Mouse (Mus musculus) forebrain, embryonic 11.5 days (tissue): ENCODE data around the gene Ccdc148. TPM values are rescaled to one million over a fixed set of nuclear protein-coding genes. Genes with fewer than 3 reads are reported as not detected.

Source experiments
- ATAC-seq: fragments of 200-750 bp; cut with Nextera tagmentation; replicated peaks from 2 replicates; pipeline ENCODE4 v1.8.0; 2017; ENCODE audit warnings: moderate TSS enrichment; ENCODE audit not compliant: low FRiP score
- DNase-seq: peaks from one replicate; pipeline ENCODE4 v3.0.0-alpha.2; 2017; ENCODE audit warnings: low spot score
- H3K27ac ChIP-seq: fragments of 300-500 bp; sonication (generic); 2 replicates; pipeline ENCODE4 v1.5.1; 2014; ENCODE audit warnings: low read depth, low read length
- H3K27me3 ChIP-seq: fragments of 300-500 bp; sonication (generic); 2 replicates; pipeline ENCODE4 v1.6.1; 2014; ENCODE audit warnings: mild to moderate bottlenecking, low read length, mixed read lengths; ENCODE audit not compliant: control insufficient read depth, insufficient read depth
- H3K36me3 ChIP-seq: fragments of 300-500 bp; sonication (generic); 2 replicates; pipeline ENCODE4 v1.6.1; 2014; ENCODE audit warnings: mild to moderate bottlenecking, low read length, moderate library complexity, mixed read lengths; ENCODE audit not compliant: control insufficient read depth, insufficient read depth
- H3K4me1 ChIP-seq: fragments of 300-500 bp; sonication (generic); replicated peaks from 2 replicates; pipeline ENCODE4 v1.6.1; 2014; ENCODE audit warnings: low read length, mixed read lengths; ENCODE audit not compliant: control insufficient read depth, insufficient read depth
- H3K4me2 ChIP-seq: fragments of 300-500 bp; sonication (generic); 2 replicates; pipeline ENCODE4 v1.6.1; 2014; ENCODE audit warnings: low read depth, mild to moderate bottlenecking, low read length, moderate library complexity, mixed read lengths; ENCODE audit not compliant: severe bottlenecking
- H3K4me3 ChIP-seq: fragments of 300-500 bp; sonication (generic); 2 replicates; pipeline ENCODE4 v1.5.1; 2014; ENCODE audit warnings: low read depth, low read length
- H3K9ac ChIP-seq: fragments of 300-500 bp; sonication (generic); 2 replicates; pipeline ENCODE4 v1.6.1; 2014; ENCODE audit warnings: low read length
- H3K9me3 ChIP-seq: fragments of 300-500 bp; sonication (generic); 2 replicates; pipeline ENCODE4 v1.6.1; 2016; ENCODE audit warnings: low read length, mixed read lengths; ENCODE audit not compliant: control insufficient read depth
- WGBS: fragments of 180-500 bp; shearing (Covaris S2); extraction: QIAGEN DNeasy Blood & Tissue Kit; methylation state at CpG from one replicate; pipeline ENCODE4 v1.1.7; 2014; 5-methylcytosine and 5-hydroxymethylcytosine counted together
- polyA plus RNA-seq: library from polyadenylated mRNA; unstranded; fragments of >200 nt; fragmentation: Nextera tagmentation; extraction: Ambion mirVana; gene quantifications from 2 replicates; pipeline ENCODE4 v1.2.1, GENCODE M21; 2014

The Ccdc148 gene
- polyA plus RNA-seq, 1 experiment from 2014 or later = 0.68 TPM

GRCm38 (mm10) chr2:59034281-59034680, 126.2 kb downstream of the Ccdc148 start:
- no peaks in the 10 kb centered on the region for H3K4me1 ChIP-seq
- no peak overlapping the region for H3K4me2 ChIP-seq
- H3K4me3 ChIP-seq = no peak overlapping the region
- WGBS = 88% methylated on average over 6 of the region's 6 CpGs
- H3K9me3 ChIP-seq = no peaks in the 10 kb centered on the region
- no peaks in the 10 kb centered on the region for H3K27me3 ChIP-seq
- no peak overlapping the region for H3K27ac ChIP-seq
- H3K36me3 ChIP-seq = no peaks in the 10 kb centered on the region
- DNase-seq (no peak), ATAC-seq (no peak)
- no peak overlapping the region for H3K9ac ChIP-seq

GRCm38 (mm10) chr2:59024558-59024957, 135.9 kb downstream of the Ccdc148 start:
- Histone ChIP-seq H3K9me3 (no peaks in the 10 kb centered on the region), H3K4me2 (no peak overlapping the region), H3K9ac (no peak overlapping the region), H3K27me3 (no peaks in the 10 kb centered on the region), H3K4me1 (no peaks in the 10 kb centered on the region), H3K36me3 (no peaks in the 10 kb centered on the region), H3K27ac (no peak overlapping the region), H3K4me3 (no peak overlapping the region)
- DNase-seq = no peak
- no peak for ATAC-seq
- WGBS = 88% methylated on average over 3 of the region's 3 CpGs

GRCm38 (mm10) chr2:59007356-59007755, 153.1 kb downstream of the Ccdc148 start:
- Histone ChIP-seq H3K4me1 (no peaks in the 10 kb centered on the region), H3K9me3 (no peaks in the 10 kb centered on the region), H3K27me3 (no peaks in the 10 kb centered on the region), H3K36me3 (no peaks in the 10 kb centered on the region), H3K9ac (no peak overlapping the region), H3K4me3 (no peak overlapping the region), H3K4me2 (no peak overlapping the region), H3K27ac (no peak overlapping the region)
- ATAC-seq = no peak
- WGBS = 92% methylated on average over 5 of the region's 5 CpGs
- no peak for DNase-seq

GRCm38 (mm10) chr2:59006567-59007340, 153.7 kb downstream of the Ccdc148 start:
- Histone ChIP-seq H3K36me3 (no peaks in the 10 kb centered on the region), H3K9me3 (no peaks in the 10 kb centered on the region), H3K4me1 (no peaks in the 10 kb centered on the region), H3K9ac (no peak overlapping the region), H3K4me2 (no peak overlapping the region), H3K27ac (no peak overlapping the region), H3K27me3 (no peaks in the 10 kb centered on the region), H3K4me3 (no peak overlapping the region)
- ATAC-seq = no peak
- 85% methylated on average over 8 of the region's 8 CpGs for WGBS
- no peak for DNase-seq

- Histone ChIP-seq H3K9ac (no peak overlapping the region), H3K27me3 (no peaks in the 10 kb centered on the region), H3K36me3 (no peaks in the 10 kb centered on the region), H3K4me1 (no peaks in the 10 kb centered on the region), H3K4me2 (no peak overlapping the region), H3K9me3 (no peaks in the 10 kb centered on the region), H3K4me3 (no peak overlapping the region), H3K27ac (no peak overlapping the region)
- DNase-seq (no peak), ATAC-seq (no peak)
- 72% methylated on average over 2 of the region's 2 CpGs for WGBS
These were observed 163.3 kb downstream of the Ccdc148 start for GRCm38 (mm10) chr2:58997151-58997550.

- Histone ChIP-seq H3K9me3 (no peaks in the 10 kb centered on the region), H3K27ac (no peak overlapping the region), H3K36me3 (no peaks in the 10 kb centered on the region), H3K9ac (no peak overlapping the region), H3K4me2 (no peak overlapping the region), H3K4me3 (no peak overlapping the region), H3K27me3 (no peaks in the 10 kb centered on the region), H3K4me1 (no peaks in the 10 kb centered on the region)
- WGBS = 89% methylated on average over 14 of the region's 14 CpGs
- DNase-seq (no peak), ATAC-seq (no peak)
These were observed 167.9 kb downstream of the Ccdc148 start for GRCm38 (mm10) chr2:58992431-58993191.

- H3K4me3 ChIP-seq = no peak overlapping the region
- no peak overlapping the region for H3K9ac ChIP-seq
- H3K27me3 ChIP-seq = no peaks in the 10 kb centered on the region
- ATAC-seq (no peak), DNase-seq (no peak)
- H3K4me1 ChIP-seq = no peaks in the 10 kb centered on the region
- H3K36me3 ChIP-seq = no peaks in the 10 kb centered on the region
- no peaks in the 10 kb centered on the region for H3K9me3 ChIP-seq
- no peak overlapping the region for H3K4me2 ChIP-seq
- 90% methylated on average over 7 of the region's 7 CpGs for WGBS
- H3K27ac ChIP-seq = no peak overlapping the region
These were observed 182.4 kb downstream of the Ccdc148 start for GRCm38 (mm10) chr2:58978095-58978494.

GRCm38 (mm10) chr2:58971507-58972275, 188.8 kb downstream of the Ccdc148 start:
- ATAC-seq (no peak), DNase-seq (no peak)
- Histone ChIP-seq H3K9me3 (no peaks in the 10 kb centered on the region), H3K36me3 (no peaks in the 10 kb centered on the region), H3K4me2 (no peak overlapping the region), H3K4me3 (no peak overlapping the region), H3K27ac (no peak overlapping the region), H3K4me1 (0 out of 2 replicates have a peak, but pooled peaks cover 2% of the 10 kb centered on the region), H3K27me3 (no peaks in the 10 kb centered on the region), H3K9ac (no peak overlapping the region)
- WGBS = 58% methylated on average over 9 of the region's 9 CpGs
